Mouse (Mus musculus): ENCODE measurements around the gene Pqbp1.

Pqbp1 gene

DNA sequence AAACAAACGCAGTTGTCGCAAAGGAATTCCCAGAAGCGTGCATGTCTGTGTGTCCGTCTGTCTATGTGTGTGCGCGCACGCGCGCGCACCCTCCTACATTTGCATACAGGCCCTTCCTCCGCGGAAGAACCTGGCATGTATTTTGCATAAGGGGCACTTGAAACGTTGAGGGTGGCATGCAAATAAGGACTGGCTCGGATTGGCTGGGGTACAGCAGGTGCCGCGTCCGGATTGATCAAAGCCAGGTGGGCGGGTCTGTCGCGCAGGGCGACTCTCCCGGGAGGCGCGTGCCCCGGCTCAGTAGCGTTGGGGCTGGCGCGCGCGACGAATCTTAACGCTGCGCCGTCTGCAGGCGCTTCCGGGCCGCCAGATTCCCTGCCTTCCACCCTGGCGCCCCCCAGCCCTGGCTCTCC is 21.1 kb downstream of the Pqbp1 start, which contains the start of gene Pim2:
Gene Pim2 (plus strand): TSS at position 256 of the 413 bp plus-strand sequence.
- DNase-seq = peak; percentile 90

DNA sequence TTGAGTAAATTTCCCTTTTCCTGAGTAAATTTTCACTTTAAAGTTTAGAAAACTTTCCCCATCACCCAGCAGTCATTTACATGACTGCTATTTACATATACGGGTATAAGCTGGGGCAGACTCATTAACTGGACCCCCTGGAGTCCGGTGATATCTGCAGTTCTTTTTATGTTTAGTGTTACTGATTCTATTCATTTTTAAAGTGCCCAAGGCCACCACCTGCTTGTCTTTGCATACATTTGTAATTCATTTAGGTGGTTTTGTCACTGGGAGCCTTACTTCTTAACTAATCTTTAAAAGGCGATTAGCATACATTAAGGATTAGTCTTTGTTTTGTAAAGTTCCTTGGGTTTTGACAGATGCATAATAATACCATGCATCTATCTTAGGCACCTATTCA is 29.2 kb downstream of the Pqbp1 start:
- no peak for DNase-seq

DNA sequence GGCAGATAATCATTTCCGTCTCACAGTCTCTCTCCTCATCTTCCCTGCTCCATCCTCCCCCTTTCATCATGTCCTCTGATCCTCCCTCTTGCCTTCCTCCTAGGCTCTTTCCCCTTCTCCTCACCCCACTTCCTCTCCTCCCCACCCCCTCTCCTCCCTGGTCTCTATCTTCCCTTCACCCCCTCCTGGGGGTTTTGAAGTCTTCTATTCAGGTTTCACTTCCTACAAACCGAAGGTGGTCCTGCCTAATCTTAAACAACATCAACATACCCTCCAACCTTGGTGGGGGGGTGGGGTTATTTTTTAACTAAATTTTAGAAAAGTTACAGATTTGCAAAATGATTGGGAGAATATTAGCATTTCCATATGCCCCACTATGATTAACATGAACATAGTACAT is 30.6 kb downstream of the Pqbp1 start:
- no peak for DNase-seq

DNA sequence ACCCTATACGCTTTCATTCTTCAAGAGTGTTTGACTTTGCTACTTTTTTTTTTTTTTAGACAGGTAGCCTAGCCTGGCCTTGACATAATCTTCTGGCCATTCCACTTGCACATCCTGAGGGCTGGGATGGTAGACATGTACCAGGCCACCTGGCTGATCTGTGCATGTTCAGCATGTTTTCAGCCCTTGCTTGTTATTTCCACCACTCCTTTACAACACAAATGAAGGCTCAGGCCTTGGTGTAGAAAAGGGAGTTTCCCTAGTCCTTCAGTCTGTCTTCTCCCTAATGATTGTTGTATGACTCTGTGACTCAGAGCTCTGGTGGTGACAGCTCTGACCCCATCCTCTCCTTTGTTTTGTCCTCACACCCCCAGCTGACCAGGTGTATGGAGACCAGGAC is 31.9 kb downstream of the Pqbp1 start:
- DNase-seq = no peak

DNA sequence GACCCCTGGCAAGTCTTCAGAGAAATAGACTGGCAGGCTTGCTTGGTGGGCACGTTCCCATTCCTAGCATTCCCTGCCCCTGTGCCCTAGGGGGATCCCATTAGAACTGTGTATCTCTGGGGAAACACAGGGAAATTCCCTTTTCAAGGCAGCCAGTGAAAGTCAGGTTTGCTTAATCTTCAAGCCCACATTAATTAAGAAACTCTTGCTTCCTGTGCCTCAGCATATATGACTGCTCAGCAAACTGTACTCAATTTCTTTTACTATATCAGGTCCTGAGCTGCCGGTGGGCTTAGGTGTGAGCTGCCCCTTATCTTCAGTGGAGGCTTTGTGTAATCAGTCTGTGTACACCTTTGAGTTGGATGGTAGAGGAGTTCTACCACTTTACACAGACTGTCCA is 33.3 kb downstream of the Pqbp1 start:
- DNase-seq = no peak

DNA sequence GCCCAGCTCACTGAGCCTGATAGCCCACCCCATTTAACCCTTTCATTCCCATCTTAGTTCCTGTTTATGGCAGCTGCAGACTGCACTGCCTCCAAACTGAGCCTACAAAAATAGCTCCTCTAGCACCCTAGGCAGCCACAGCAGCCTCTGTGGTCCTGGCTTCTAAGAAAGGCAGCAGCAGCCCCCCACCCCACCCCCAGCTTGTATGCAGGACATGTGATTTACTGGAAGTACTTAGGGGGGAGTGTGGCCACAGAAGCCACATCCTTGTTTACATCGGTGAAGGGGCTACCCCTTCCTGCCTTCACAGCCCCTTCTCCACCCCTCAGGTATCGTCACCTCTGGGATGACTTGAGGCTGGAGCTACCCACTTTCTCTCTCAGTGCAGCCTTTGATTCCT is 33.7 kb downstream of the Pqbp1 start:
- DNase-seq = no peak

DNA sequence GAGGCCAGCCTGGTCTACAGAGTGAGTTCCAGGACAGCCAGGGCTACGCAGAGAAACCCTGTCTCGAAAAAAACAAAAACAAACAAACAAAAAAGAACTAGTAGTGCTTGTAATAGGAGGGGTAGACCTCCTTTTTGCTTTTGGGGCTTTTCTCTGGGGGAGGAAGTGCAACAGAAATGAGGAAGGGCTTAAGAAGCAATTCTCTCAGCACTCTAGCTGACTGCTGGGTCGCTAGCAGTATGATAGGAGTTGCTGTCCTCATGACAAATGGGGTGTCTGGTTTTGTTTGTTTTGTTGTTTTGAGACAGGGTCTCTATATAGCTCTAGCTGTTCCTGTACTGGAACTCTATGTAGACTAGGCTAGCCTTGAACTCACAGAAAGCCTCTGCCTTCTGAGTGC is 34.5 kb downstream of the Pqbp1 start:
- DNase-seq = no peak

DNA sequence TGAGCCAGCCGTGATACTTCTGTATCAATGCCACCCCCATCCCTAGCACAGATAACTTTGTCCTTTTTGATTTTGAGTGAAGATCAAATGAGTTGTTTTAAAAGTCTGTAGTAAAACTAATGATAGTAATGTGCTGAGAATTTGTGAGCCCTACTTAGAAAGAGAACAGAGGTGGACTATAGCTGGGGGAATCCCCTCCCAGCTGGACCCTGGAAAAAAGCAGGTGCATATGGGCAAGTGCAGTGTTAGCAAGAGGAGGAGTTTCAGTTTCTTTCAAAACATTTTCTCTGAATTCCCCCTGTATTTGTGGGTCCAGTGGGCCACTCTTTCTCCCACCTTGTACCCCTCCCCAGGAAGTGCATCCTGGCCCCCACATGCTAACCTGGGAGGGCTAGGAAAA is 35.9 kb downstream of the Pqbp1 start:
- no peak for DNase-seq

DNA sequence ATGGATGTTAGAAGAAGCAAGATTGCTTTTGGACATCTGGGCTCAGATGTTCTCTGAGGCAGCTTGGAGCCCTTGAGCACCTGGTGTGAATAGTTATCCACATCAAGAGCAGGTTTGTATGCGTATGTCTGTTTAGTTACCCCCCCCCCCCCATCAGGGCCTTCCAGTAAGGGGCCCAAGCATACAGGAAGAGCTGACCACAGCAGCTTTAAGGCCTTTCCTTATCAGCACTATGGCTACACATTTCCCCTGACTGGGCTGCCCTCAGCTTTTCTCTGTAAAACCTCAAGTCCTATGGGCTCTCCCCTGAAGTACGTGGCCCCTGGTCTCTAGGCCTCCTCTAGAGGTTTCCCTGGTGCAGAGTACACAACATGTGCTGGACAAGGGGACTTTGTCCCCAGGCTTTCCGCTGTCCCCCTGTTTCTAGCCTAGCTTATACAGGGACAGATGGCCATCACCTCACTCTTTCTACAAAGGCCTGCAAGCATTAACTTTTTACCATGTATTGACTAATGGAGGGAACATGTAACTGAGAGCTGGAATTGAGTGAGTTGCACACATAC is 39.8 kb downstream of the Pqbp1 start:
- DNase-seq = no peak

DNA sequence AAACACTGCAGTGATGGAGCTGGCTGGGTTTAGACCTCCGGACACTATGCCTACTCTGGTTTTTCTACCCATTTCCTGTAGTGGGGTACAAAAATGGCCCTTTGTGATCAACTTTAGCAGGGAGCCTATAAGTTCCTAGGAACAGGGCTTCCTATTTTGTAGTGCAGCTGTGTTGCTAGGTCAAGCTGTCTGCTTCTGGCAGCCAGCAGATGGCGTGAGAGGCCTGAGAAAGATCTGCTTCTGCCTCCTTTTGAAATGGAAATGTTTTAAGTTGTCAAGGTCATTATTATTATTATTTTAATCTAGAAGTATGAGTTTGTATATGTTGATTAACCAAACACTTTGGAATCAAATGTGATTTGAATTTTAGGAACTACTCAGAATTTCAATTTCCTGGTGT is 44.5 kb downstream of the Pqbp1 start:
- no peak for DNase-seq

DNA sequence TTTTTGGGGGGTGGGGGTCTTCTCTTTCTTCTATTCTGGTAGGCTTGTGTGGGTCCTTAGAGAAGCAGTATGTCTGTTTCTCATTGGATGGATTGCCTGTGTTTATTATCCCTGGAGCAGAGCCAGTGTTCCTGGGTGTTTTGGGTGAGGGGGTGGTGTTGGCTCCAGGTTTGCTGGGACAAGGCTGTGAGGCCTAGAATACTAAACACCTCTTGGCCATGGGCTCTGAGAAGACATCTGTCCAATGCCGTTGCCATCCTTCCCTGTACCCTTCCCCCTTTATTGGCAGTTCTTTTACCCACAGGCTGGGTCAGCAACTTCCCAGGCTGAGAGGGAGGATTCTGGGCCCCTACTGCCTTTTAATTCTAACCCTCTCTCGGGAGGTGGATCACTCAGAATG is 51.2 kb downstream of the Pqbp1 start:
- peak; percentile 21 for DNase-seq

Measured in layer of hippocampus, adult 9-11 months (tissue).